Mouse (Mus musculus) layer of hippocampus, adult 11-12 months (tissue): ENCODE results near the gene Thnsl2.
A peak's percentile ranks its signal among the peaks of the same experiment; 100 is the strongest.

Experiments used
- DNase-seq: peaks from one replicate; pipeline ENCODE4 v3.0.0; 2022; ENCODE audit warnings: low spot score

Gene Thnsl2

DNA sequence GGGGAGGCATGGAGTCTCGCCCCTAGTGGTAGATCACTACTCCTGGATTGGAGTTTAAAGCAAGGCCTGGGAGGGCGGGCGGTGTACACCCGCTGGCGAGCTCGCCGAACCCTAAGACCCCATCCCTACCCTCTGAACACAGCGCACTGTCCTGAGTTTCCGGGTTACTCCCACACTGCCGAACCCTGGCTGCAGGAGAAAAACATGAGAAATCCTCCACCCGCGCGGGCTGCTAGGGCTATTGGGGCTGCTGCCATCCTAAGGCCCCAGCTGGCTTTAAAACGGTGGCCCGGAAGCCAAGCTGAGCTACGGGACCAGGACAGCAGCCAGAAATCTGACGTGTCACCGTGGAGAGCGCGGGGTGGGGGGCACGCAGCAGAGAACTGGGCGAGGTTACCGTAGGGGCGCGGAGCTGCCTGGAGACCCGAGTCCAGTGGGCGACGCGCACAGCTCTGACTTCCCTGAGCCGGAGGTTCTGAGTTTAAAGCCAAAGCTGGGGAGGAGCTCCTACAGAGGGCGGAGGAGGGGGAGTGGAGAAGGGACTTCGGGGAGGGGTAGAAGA, at the start of gene Thnsl2:
Thnsl2 (minus strand) TSS at position 546 of the 562 bp plus-strand sequence.
- DNase-seq: peak; percentile 61

DNA sequence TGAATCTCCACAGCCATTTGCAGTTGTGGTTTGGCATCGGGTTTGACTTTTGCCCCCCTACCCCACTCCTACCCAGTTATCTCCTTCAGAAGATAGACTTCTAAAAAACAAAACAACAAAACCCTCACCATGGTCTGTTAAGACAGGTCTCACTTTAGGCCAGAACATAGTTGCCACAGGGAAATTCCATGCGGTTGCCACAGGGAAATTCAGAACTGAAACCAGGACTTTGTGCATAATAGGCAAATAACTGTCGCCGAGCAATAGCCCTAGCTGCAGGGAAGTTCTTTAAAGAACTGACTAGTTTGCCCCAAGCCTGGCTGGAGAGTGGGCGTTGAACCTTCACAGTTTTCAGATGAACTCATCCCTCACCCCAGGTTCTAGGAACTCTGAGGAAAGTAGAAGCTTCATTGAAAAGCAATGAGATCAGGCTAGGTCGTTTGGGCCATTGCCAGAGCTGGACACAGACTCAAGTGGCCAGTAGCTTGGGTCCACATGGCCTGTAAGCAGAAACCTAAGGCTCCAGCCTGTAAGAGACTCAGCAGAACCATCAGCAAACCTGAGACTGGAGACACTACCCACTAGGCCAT, 49.0 kb upstream of the Thnsl2 start:
- no peak for DNase-seq

DNA sequence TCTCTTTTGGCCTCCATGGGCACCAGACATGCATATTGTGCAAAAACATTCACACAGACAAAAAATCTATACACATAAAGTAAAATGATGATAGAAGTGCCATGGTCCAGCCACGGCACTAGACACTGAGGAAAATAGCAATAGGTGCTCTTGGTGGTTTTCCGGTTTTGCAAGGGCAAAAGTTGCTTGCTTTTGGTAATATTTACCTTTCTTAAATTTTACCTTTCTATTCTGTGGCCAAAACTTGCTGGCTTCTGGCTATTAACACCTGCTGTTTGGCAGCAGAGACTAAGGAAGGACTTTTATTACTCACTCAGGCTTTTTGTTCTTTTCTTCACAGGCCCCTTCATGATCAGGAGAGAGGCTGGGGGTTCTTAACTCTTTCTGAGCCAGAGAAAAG, 46.3 kb upstream of the Thnsl2 start:
- DNase-seq: no peak

DNA sequence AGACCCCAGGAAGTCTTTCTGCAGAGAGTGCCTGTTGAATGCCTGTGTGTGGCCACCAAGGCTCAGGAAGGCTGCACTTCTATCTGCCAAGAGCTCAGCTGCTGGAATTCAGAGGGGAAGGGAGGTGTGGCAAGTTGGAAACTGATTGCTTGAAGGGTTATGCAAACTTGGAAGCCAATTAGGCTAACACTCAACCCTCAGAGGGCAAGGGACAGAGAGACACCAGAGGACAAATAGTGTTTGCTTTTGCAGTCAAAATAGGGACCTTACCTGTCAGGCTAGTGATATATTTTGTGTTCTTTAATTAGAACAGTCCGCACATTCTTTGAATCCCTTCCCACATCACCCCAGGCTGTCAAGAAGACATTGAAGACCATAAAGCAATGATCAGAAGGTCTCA, 45.3 kb upstream of the Thnsl2 start:
- no peak for DNase-seq

DNA sequence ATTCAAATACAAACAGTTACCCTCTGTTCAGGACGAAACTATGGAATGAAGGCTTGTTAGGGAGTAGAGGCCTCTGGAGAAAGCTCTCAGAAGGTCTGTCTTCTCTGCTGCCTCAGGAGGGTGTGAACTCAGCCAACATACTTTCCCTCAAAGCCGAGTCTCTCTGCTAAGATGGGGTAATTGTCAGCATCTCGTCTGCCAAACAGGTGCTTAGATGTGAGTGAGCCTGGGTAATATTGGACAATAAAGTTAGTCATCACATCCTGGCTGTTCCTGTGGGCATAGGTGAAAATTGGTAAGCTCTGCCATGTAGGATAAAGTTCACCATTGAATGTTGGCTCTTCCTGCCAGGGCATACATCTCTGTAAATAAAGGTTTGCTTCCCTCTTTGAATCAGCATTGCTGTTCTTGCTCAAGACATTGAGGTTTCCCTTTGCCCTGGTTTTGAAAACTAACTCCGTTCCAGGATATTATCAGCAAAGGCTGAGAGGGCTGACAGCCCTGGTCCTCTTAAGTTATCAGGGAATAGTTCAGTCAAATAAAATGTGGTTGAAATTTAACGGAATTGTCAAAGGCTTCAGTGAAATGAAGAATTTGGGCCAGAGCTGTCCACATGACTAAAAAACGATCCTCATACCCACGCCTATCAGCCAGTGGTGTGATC, 40.8 kb upstream of the Thnsl2 start:
- DNase-seq: no peak

DNA sequence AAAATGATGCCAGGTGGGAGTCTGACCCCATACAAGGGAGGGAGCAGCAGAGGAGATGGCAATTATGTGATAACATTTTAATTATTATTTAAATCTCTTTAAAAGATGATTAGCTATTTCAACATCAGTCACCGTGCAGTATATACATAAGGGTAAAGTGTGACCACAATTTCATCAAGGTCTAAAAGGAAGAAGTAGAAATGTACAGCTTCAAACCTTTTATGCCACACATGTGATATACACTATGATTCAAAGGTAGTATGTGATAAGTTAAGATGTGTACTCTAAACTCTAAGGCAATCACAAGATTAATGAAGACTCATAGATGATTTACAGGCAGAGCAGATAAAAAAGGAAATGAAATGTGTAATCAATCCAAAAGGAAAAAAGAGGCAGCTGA, 36.4 kb upstream of the Thnsl2 start:
- DNase-seq: no peak

DNA sequence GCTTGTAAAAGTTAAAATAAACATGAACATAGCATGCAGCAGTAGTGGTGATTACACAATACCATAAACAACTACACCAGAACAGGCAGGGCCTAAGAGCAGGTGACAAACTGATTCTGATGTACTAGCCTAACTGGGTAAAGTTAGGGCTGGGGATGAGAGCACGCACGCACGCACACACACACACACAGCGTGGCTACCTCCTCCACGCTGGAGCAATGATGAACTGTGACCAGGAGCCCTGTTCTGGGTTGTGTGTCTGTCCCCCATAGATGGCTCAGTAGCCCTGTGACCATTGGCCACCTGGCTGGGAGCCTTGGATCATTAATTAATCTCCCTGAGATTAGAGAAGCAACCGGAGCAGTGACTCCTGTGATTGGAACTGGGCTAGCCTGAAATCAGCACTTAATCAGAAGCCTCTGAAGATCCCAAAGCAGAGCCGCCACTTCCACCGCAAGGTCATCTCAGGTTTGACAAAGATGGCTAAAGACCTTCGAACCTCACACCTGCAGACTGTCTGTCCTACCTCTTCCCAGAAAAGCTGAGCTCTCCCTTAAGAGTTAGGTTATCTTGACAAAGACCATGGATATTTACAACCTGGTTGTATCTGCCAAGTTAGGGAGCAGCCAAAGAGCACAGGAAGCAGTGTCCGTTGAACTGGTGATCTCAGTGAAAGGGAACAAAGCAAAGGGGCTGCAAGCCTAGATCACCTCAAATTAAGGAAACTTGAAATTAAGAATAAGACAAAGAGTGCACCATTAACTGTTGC, 28.8 kb upstream of the Thnsl2 start:
- DNase-seq: no peak

DNA sequence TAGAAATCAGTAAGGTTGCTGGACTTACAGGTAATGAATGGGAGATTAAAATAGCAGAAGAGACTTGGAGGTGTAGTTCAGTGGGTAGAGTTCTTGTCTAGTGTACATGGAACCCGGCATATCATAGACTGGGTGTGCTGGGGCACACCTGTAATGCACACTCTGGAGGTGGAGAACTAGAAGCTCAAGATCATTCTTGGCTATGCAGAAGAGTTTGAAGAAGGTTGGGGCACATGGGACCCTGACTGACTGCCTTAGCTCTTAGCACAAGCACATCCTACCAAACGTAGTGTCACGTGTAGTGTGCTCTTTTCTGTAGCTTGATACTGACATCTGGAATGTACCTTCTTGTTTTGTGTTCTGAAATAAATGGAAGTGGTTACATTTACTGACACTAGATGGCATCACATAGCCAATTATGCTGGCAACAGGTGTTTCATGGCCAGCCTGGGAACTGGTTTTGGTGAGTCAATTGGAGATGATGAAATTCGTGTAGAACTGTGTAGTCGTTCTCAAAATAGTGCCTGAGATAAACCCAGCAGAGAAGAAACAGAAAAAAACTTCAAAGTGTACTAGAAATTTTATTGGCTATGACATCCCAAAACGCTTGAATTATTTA, 22.4 kb upstream of the Thnsl2 start:
- DNase-seq: no peak

DNA sequence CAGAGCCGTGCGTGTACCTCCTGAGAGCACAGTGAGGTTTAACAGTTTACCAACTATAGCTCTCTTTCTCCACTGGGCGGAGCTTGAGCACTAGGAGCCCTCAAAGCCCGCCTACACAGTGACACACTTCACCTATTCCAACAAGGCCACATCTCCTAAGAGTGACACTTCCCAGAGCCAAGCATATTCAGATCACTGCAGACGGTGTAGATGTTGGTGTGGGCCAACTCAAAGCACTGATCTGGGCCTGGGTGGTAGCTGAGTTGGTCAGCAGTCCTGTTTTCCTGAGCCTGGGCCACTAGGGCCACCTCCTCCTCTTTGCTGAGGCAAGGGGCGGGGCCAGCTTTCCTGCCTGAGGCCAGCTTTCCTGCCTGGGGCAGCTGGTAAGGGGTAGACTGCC, 20.2 kb upstream of the Thnsl2 start:
- no peak for DNase-seq

DNA sequence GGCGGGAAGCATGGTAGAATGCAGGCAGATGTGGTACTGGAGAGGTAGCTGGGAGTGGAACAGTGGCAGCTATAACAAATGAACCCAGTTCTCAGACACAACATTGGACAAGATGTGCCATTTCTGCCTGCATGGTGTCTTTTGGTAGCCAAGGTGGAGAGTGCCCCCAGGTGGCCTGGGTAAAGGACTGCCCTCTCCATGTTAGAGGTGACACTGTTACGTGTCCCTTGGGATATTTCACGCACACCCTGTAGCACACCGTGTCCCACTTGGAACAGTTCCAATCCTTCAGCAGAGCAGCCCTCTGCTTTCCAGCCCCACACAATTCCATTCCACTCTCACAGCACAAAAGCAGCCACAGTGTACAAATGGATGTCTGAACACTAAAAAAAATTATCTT, 18.0 kb upstream of the Thnsl2 start:
- DNase-seq: no peak

DNA sequence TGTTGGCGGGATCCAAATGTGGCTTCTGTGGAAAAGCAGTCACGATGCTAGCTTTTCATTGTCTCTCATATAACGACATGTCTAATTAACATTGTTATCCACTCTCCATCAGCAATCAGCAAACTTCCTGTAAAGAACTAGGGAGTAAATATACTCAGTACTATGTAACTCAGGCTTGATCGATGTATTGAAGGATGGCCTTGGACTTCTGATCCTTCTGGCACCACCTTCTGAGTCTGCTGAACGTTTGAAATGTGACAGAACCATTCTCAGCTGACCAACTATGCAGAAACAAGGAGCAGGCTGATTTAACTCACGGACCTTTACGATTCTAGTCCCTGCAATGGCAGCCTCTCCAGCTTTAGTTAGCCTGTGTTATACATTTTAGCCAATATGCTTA, 17.1 kb upstream of the Thnsl2 start:
- DNase-seq: no peak

DNA sequence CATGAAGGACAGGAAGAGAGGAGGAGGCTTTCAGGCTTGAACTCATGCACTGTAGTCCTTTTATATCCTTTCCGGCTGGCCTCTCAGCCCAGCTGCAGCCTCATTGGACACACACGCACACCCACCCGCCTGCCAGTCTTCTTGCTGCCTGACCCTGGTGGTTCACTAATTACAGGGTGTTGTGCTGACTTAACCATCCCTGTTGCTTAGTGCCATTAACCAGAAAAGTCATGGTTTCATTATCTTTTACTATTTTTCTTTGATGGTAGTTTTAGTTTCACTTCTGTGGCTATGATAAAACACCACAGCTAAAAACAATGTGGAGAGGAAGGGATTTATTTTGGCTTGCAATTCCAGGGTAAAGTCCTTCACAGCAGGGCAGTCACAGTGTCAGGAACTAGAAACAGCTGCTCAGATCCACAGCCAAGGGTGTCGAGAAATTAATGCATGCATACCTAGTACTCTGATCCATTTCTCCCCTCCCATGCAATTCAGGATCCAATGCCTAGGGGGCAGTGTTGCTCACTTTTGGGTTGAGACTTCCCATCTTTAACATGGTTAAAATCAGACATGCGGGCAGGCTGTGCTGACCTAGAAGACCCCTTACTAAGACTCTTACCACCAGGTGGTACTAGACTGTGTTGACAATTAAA, 12.6 kb upstream of the Thnsl2 start:
- no peak for DNase-seq

DNA sequence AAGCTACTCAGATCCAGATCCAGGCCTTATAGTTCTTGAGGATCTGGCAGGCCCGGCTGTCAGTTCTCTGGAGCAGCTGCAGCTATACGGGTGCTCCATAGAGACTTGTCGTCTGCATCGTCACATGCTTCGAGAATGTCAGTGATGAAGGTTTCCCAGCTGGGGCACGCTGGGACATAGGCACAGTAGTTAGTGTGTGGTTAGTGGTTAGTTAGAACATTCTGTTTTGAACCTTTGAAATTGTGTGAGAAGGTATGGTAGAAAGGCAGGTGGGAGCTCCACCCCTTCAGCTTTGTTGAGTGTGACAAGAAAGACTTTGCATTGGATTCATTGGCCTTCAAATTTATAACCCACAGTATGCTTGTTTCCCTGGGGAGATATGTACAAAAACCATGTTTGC, 10.6 kb upstream of the Thnsl2 start:
- DNase-seq: no peak

DNA sequence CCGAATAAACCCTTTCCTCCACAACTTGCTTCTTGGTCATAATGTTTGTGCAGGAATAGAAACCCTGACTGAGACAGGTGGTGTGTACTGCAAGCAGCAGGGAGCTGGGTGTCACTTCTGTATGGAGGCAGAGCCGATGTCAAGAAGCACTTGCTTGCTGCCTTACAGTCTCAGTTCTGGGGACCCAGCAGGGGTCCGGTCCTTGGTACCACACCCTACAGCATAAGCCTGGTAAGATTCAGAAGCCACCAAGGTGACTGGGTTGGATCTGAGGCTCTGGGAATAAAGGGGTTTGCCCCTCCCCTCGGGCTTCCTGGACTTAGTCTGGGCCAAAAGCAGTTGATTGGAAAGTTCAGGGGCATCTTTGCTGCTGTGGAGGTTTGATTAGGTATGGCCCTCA, 9.2 kb upstream of the Thnsl2 start:
- no peak for DNase-seq

DNA sequence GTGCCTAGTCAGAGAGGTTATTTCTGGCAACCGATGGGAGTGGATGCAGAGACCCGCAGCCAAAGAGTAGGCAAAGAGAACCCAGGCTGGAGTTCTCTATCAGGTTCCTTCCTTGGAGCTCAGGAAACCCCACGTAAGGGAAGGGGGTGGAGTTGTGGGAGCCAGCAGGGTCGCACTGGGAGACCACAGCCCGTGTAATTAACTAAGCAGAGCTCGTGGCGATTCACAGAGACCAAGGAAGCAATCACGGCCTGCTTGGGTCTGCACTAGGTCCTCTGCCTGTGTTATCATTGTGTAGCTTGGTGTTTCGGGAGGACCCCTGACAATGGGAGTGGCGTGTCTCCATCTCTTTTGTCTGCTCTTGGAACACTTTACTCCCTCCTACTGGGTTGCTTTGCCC, 6.9 kb upstream of the Thnsl2 start:
- no peak for DNase-seq

DNA sequence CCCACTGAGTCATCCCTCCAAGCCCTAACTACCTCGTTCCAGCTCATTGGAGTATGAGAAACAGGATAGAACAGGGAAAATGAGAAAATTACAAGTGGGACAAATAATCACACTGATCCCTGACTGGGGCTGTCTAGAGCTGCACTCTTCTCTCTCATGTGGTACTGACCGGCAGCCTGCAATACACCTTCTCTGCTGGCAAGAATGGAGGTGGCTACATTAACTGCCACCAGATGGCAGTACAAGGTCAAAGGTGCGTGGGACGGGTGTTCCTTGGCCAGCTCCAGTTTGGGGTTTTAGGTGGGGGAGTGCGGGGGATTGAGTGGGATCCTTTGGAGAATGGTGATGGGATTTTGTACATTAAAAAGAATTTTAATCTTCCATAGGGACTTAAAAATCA, 5.3 kb upstream of the Thnsl2 start:
- DNase-seq: no peak

DNA sequence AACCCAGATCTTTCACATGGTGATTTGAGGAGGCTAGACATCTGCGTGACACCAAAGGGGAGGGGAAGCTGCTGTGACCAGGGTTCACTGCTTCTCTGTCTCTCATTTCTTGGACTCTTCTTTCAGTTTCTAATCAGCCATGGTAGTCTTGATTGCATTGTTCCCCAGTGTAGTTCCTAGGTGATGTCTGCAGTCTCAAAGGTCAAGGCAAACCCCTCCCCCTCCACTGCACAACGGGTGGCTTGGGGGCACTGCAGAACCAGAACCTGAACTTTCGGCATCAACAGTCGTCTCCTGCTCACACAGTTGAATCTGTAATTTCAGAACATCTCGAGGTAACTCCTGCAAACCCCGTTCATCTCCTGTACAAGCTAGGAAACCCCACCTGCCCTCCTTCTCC, 4.1 kb upstream of the Thnsl2 start:
- DNase-seq: no peak

DNA sequence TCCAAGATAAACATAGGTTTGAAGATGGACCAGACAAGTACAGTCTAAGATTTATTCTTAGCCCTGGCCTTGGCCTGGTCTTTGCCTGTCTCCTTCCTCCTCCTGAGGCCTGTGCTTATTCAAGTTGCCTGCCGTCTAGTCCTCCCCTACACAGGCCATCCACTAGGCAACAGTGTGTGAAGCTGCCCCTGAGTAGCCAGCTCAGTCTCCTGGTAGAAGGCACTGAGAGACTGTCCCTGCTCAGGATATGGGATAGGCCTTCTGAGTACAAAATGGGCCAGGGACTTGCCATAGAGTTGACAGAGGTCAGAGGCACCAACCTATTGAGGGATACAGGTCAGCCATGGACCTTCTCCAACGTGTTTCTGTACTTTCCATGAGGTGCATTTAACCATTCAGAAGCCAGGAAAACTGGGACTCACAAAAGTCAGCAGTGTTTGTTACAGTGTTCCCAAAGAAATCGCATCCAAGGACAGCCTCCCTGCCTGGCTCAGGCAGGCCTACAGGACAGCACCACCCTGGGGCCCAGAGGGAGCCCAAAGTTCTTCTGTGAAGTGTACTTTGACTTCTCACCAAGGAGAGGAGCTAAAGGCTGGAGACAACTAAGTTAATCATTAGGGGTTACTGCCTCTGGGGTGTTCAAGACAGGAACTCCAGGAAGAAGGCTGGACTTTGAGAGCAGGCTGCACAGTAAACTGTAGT, 1.2 kb upstream of the Thnsl2 start:
- no peak for DNase-seq

DNA sequence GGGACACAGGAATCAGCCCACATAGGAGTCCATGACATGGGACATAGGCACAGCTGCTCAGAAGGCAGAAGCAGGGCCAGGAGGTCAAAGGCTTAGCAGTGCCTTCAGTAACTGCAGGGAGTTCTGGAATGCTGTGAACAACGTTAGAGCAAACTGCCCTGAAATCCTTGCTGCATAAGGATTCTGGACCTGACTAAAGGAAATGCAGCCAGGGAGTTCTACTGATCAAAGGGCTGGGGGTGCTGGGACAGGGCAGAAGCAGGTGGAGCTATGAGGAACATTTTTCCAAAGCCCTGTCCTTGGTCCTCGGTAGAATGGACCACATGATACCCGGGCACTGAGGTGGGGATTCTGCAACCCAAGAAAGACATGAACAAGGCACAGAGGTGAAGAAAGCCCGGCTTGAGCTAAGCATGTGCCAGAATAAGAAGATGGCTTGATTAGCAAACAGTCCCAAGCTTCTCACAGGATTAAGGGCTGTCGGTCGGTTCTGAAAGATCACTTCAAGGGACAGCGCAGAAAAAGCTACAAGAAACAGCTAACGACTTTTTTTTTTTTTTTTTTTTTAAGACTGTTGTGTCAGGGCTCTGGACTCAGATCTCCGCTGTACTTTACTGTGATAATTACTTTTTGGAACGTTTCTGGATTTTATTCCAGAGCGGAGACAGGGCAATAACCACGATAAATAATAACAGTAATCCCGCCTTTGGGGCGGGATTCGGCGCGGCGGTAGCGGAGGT, 915 bp downstream of the Thnsl2 start:
- no peak for DNase-seq

DNA sequence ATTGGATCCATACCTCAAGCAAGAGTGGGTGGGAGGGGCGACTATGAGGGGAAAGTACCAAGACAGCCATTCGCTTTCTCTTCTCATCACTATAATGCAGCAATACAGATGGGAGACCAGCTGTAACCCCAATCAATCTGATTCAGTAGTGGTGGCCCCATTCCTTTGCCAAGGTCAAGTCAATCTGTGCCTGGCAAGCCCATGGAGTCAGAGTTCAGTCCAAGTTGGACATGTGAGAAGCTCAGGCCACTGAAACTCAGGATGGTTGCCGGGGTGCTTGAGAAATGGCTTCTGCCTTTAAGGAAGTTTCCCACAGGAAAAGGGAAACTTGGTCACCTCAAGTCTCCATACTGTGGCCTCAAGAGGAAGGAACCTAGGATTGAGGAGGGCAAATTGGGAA, 9.2 kb downstream of the Thnsl2 start:
- no peak for DNase-seq

DNA sequence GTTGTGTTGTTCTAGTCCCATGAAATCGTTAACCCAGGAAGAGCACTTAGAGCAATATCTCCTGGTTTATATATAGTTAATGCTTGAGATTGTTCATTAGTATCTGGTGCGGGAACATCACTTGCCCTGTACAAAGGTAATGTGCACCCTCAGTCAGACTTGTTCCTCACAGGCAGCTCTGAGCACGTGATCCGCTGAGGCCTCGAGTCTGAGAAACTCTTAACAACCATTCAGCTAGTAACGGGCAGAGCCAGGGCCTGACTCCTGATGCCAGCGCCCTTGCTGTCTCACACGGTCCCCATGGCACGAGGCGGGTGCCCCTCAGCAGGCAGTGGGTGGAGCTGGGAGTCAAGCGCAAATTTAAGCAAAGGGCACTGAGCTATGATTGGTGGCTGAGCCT, 10.7 kb downstream of the Thnsl2 start:
- DNase-seq: no peak
